Mouse (Mus musculus) stomach, embryonic 14.5 days (tissue): ENCODE measurements around the gene Slc9a2. TPM values are rescaled to one million over a fixed set of nuclear protein-coding genes. Genes with fewer than 3 reads are reported as not detected.

Experiments used
- ATAC-seq: fragments of 200-750 bp; cut with Nextera tagmentation; 2 replicates; pipeline ENCODE4 v1.8.0; 2017; ENCODE audit warnings: low read depth, moderate TSS enrichment; ENCODE audit not compliant: insufficient number of reproducible peaks, insufficient read depth, low FRiP score
- H3K27ac ChIP-seq: fragments of 300-500 bp; sonication (generic); 2 replicates; pipeline ENCODE4 v1.5.1; 2014; ENCODE audit warnings: mild to moderate bottlenecking, low read length, moderate library complexity, mixed read lengths
- H3K27me3 ChIP-seq: fragments of 300-500 bp; sonication (generic); 2 replicates; pipeline ENCODE4 v1.6.1; 2014; ENCODE audit warnings: low read length, control low read depth, mixed read lengths; ENCODE audit not compliant: control insufficient read depth, insufficient read depth
- H3K36me3 ChIP-seq: fragments of 300-500 bp; sonication (generic); 2 replicates; pipeline ENCODE4 v1.6.1; 2014; ENCODE audit warnings: mild to moderate bottlenecking, control low read depth, low read length, moderate library complexity, mixed read lengths; ENCODE audit not compliant: control insufficient read depth, insufficient read depth
- H3K4me1 ChIP-seq: fragments of 300-500 bp; sonication (generic); 2 replicates; pipeline ENCODE4 v1.6.1; 2014; ENCODE audit warnings: low read length, control low read depth, mixed read lengths; ENCODE audit not compliant: control insufficient read depth, insufficient read depth
- H3K4me2 ChIP-seq: fragments of 300-500 bp; sonication (generic); replicated peaks from 2 replicates; pipeline ENCODE4 v1.6.1; 2014; ENCODE audit warnings: low read depth, low read length, control low read depth
- H3K4me3 ChIP-seq: fragments of 300-500 bp; sonication (generic); 2 replicates; pipeline ENCODE4 v1.5.1; 2014; ENCODE audit warnings: low read depth, low read length, control low read depth
- H3K9ac ChIP-seq: fragments of 300-500 bp; sonication (generic); replicated peaks from 2 replicates; pipeline ENCODE4 v1.6.1; 2014; ENCODE audit warnings: low read depth, mild to moderate bottlenecking, control low read depth, low read length, moderate library complexity, mixed read lengths
- H3K9me3 ChIP-seq: fragments of 300-500 bp; sonication (generic); 2 replicates; pipeline ENCODE4 v1.6.1; 2016; ENCODE audit warnings: low read depth, low read length, control low read depth; ENCODE audit not compliant: control insufficient read depth
- WGBS: fragments of 180-500 bp; shearing (Covaris S2); extraction: QIAGEN DNeasy Blood & Tissue Kit; methylation state at CpG from one replicate; pipeline ENCODE4 v1.1.7; 2014; 5-methylcytosine and 5-hydroxymethylcytosine counted together
- polyA plus RNA-seq: library from polyadenylated mRNA; unstranded; fragments of >200 nt; fragmentation: Nextera tagmentation; extraction: Ambion mirVana; gene quantifications from 2 replicates; pipeline ENCODE4 v1.2.1, GENCODE M21; 2014

Slc9a2 gene
- polyA plus RNA-seq, 1 experiment from 2014 or later: 0.93 TPM

- no peaks in the 10 kb centered on the region for H3K36me3 ChIP-seq
- no peak overlapping the region for H3K27ac ChIP-seq
- H3K4me3 ChIP-seq: peak overlapping the region; percentile 59
- peak overlapping the region; percentile 99 for H3K4me2 ChIP-seq
- H3K9ac ChIP-seq: no peak overlapping the region
- peaks cover 41% of the 10 kb centered on the region for H3K27me3 ChIP-seq
- 4% methylated on average over 44 of the region's 44 CpGs for WGBS
- no peaks in the 10 kb centered on the region for H3K4me1 ChIP-seq
- ATAC-seq: peak; percentile 55
- H3K9me3 ChIP-seq: no peaks in the 10 kb centered on the region
These were observed 1.5 kb downstream of the Slc9a2 start for GRCm38 (mm10) chr1:40681699-40682510.

- no peak overlapping the region for H3K9ac ChIP-seq
- H3K27ac ChIP-seq: no peak overlapping the region
- WGBS: 78% methylated on average over 13 of the region's 13 CpGs
- H3K9me3 ChIP-seq: no peaks in the 10 kb centered on the region
- H3K4me2 ChIP-seq: no peak overlapping the region
- no peaks in the 10 kb centered on the region for H3K27me3 ChIP-seq
- H3K4me3 ChIP-seq: no peak overlapping the region
- no peaks in the 10 kb centered on the region for H3K4me1 ChIP-seq
- ATAC-seq: no peak
- H3K36me3 ChIP-seq: no peaks in the 10 kb centered on the region
These were observed 13.9 kb downstream of the Slc9a2 start for GRCm38 (mm10) chr1:40694296-40694695.

- Histone ChIP-seq H3K36me3 (no peaks in the 10 kb centered on the region), H3K27me3 (no peaks in the 10 kb centered on the region), H3K27ac (no peak overlapping the region), H3K9me3 (no peaks in the 10 kb centered on the region), H3K9ac (no peak overlapping the region), H3K4me3 (no peak overlapping the region), H3K4me2 (no peak overlapping the region), H3K4me1 (no peaks in the 10 kb centered on the region)
- ATAC-seq: no peak
- 62% methylated on average over 3 of the region's 3 CpGs for whole genome bisulfite sequencing
These were observed 16.1 kb downstream of the Slc9a2 start for GRCm38 (mm10) chr1:40696436-40696835.

- Histone ChIP-seq H3K9me3 (no peaks in the 10 kb centered on the region), H3K36me3 (no peaks in the 10 kb centered on the region), H3K4me2 (no peak overlapping the region), H3K9ac (no peak overlapping the region), H3K27me3 (no peaks in the 10 kb centered on the region), H3K27ac (no peak overlapping the region), H3K4me3 (no peak overlapping the region), H3K4me1 (no peaks in the 10 kb centered on the region)
- 83% methylated on average over 4 of the region's 4 CpGs for WGBS
- no peak for ATAC-seq
These were observed 24.7 kb downstream of the Slc9a2 start for GRCm38 (mm10) chr1:40705099-40705498.

GRCm38 (mm10) chr1:40714950-40715349 lies 34.6 kb downstream of the Slc9a2 start:
- Histone ChIP-seq H3K9me3 (no peaks in the 10 kb centered on the region), H3K4me3 (no peak overlapping the region), H3K27ac (no peak overlapping the region), H3K4me1 (no peaks in the 10 kb centered on the region), H3K4me2 (no peak overlapping the region), H3K27me3 (no peaks in the 10 kb centered on the region), H3K9ac (no peak overlapping the region), H3K36me3 (no peaks in the 10 kb centered on the region)
- 70% methylated on average over 9 of the region's 9 CpGs for WGBS
- no peak for ATAC-seq

- ATAC-seq: no peak
- no peak overlapping the region for H3K4me2 ChIP-seq
These were observed 45.7 kb downstream of the Slc9a2 start for GRCm38 (mm10) chr1:40726051-40726450.

GRCm38 (mm10) chr1:40727404-40727803 lies 47.0 kb downstream of the Slc9a2 start:
- no peak overlapping the region for H3K9ac ChIP-seq
- H3K27me3 ChIP-seq: no peaks in the 10 kb centered on the region
- H3K4me1 ChIP-seq: no peaks in the 10 kb centered on the region
- H3K4me2 ChIP-seq: no peak overlapping the region
- H3K9me3 ChIP-seq: no peaks in the 10 kb centered on the region
- H3K4me3 ChIP-seq: no peak overlapping the region
- no peaks in the 10 kb centered on the region for H3K36me3 ChIP-seq
- no peak overlapping the region for H3K27ac ChIP-seq
- ATAC-seq: no peak
- WGBS: 83% methylated on average over 7 of the region's 7 CpGs

More at GRCm38 (mm10) chr1:40726051-40726450, 45.7 kb downstream of the Slc9a2 start:
- Histone ChIP-seq H3K36me3 (no peaks in the 10 kb centered on the region), H3K4me3 (no peak overlapping the region), H3K4me1 (no peaks in the 10 kb centered on the region), H3K9me3 (no peaks in the 10 kb centered on the region), H3K27me3 (no peaks in the 10 kb centered on the region), H3K27ac (no peak overlapping the region), H3K9ac (no peak overlapping the region)
- WGBS: 86% methylated on average over 10 of the region's 10 CpGs

- WGBS: 93% methylated on average over 1 of the region's 1 CpGs
- no peaks in the 10 kb centered on the region for H3K4me1 ChIP-seq
- H3K4me3 ChIP-seq: no peak overlapping the region
- H3K27me3 ChIP-seq: no peaks in the 10 kb centered on the region
- no peak overlapping the region for H3K27ac ChIP-seq
- no peaks in the 10 kb centered on the region for H3K36me3 ChIP-seq
- no peaks in the 10 kb centered on the region for H3K9me3 ChIP-seq
- no peak for ATAC-seq
- no peak overlapping the region for H3K4me2 ChIP-seq
- H3K9ac ChIP-seq: no peak overlapping the region
These were observed 48.3 kb downstream of the Slc9a2 start for GRCm38 (mm10) chr1:40728636-40729035.

- Histone ChIP-seq H3K4me1 (no peaks in the 10 kb centered on the region), H3K9ac (no peak overlapping the region), H3K9me3 (no peaks in the 10 kb centered on the region), H3K27me3 (no peaks in the 10 kb centered on the region), H3K36me3 (no peaks in the 10 kb centered on the region), H3K4me2 (no peak overlapping the region), H3K4me3 (no peak overlapping the region), H3K27ac (no peak overlapping the region)
- no peak for ATAC-seq
- WGBS: 62% methylated on average over 8 of the region's 8 CpGs
These were observed 57.3 kb downstream of the Slc9a2 start for GRCm38 (mm10) chr1:40737671-40738070.
